Mouse (Mus musculus) CD8-positive naive resting alpha-beta T cell, adult 2 months (primary cell): Measurements from ENCODE around the gene Prr29.
"Not testable (repeated sequence)": the region's sequence is repeated elsewhere in the genome, so short reads cannot be mapped to it uniquely, and the experiment has no call there.

Experiments
- DNase-seq, 2 experiments: peaks; one replicate each; pipeline ENCODE4 v3.0.0; 2022; ENCODE audit warnings: low read depth in 2 of 2, low spot score in 2 of 2

The Prr29 gene

DNA sequence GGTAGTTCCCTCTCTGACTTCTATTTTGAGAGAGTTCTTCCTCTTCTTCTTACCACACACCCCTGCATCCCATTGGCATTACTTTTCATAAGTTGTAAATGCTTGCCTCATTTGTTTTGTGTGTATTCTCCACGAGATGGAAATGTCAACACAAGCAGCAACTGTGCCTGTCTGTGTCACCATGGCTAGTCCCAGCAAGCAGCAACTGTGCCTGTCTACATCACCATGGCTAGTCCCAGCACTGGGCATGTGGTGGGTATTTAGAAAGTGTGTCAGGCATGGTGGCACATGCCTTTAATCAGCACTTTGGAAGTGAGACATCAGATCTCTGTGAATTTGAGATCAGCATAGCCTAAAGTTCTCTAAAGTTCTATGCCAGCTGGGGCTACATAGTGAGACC lies 11.1 kb upstream of the Prr29 start:
- DNase-seq: no peak

DNA sequence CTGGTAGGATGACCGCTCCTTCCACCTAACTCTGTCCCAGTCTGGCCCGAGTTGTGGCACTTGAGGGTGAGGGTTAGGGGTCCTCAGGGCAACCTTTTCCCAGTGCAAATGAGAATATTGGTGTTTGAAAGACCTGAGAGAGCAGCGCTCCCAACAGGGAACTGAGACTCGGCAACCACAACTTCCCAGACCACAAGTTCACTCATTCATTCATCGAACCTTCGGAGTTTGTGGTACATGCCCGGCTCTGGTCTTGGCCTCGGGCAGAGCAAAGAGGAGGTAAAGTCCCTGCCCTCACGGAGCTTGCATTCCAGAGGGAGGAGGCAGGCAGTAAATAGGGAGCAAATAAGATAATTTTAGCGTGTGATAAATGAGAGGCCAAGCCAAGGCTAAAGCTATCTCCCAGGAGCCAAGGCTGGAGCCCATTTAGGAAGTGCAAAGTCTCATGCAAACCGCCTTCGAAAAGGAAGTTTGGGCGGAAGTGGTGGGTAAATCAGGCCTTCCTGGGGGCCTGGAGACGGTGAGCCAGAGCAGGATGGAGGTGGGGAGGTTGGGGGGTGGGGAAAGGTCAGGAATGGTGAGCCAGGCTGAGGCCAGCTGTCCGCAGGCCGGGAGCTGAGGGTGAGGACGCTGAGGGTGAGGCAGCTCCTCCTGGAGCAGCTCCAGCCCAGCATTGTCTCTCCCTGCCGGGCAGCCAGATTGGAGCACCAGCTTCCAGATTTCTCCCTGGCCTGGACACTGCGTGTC lies 9.7 kb upstream of the Prr29 start:
- DNase-seq: no peak

DNA sequence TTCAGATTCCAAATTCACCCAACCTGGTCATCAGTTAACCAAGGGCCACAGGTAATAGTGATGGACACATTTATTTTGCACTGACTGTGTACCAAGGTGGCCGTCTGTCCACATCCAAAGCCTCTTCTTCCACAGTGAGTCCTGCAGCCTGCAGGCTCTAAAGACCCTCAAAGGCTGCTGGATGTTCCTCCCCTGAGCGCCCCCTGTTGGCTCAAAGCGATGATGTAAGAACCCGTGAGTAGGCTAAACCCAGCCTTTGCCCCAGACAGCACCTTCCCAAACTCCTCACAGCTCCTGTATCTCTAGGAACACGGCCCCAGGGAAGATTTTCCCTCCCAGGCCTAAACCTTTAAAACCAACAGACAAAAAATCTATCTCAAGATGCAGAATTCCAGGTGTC lies 5.9 kb upstream of the Prr29 start:
- peak; percentile 15 to 23 for DNase-seq

DNA sequence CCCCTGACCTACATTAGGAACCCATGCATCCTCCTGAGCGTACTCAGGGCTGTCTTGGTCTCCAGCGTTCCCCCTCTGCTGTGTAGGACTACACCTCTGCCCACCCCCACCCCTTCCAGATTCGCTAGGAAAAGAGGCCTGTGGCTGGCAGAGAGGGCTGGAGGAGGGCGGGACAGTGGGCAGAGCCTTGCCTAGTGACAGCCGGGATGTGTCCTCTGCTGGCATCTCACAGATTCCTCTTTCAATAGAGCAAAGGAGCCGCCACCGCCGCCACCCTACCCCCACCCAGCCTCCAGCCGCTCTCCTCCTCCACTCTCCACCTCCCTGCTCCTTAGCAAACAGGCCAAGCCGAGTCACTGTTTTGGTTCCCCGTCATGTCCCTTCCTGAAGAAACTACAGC lies 560 bp upstream of the Prr29 start:
- no peak for DNase-seq

DNA sequence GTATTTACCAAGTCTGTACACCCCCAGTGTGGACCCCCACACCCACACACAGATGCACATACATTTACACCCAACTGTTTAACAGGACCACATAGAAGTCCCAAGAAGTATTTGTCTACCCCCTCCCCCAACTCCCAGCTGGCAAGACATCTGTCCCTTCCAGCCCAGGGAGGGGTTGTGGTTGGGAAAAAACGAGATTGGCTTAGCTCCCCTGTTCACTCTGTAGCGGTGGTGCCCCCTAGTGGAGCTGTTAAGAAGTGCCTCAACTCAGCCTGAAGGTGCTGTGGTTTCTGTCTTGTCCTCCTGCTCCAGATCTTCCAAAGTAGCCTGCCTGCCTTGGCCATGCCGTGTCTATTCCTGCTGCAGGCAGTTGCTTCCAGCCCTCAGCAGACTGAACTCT lies 1.0 kb downstream of the Prr29 start:
- peak; percentile 66 to 76 for DNase-seq

DNA sequence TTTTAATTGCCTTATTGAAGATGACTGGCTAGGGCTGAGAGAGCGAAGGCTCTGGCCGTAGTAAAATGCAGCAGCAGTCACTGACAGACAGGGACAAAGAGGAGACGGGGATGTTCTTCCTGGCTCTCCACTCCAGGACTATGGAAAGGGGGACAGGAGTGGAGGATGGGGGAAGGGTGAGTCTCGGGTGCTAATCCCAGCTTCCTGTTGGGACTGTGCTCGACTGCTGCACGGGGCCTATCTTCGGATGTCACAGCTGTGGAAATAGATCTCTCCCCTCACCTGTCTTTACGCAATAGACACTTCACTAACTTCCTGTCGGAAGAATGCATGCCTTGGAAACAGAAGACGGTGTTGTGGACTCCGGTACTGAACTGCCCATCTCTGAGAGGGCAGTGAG lies 8.7 kb downstream of the Prr29 start:
- no peak for DNase-seq

DNA sequence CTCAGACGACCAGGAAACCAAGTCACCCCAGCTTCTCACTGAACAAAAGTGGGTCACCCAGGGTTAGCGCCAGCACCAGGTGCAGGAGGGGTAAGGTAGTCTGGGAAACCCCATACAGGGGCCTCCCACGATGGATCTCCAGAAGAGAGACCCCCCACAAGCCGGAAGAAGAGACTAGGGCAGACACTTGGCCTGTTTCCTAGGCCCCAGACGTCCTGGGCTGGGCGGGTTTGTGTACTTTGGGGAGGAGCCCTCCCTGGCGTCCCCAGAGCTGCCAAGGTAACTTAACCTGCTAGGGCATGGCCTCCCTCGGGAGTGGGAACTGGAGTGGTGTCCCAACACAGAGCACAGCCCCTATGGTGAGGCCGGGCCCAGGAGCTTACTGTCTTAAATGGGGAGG lies 9.3 kb downstream of the Prr29 start:
- no peak for DNase-seq

DNA sequence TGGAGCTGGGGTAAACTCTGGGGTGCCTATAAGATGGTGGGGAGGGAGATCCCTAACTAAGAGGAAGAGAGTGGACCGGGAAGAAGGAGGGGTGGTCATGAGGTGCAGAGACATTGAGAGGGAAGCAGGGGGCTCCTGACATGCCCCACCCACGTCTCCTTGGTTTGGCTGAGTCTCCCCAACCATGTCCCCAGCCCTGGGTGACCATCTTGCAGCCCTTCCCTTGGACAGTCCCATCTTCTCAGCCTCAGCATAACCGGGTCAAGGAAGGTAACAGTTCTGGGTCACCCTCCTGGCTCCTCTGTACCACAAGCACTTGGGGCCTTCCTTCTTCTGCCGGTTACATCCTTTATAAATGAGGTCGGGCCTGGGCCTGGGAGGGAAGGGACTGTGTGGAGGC lies 9.7 kb downstream of the Prr29 start:
- no peak for DNase-seq

DNA sequence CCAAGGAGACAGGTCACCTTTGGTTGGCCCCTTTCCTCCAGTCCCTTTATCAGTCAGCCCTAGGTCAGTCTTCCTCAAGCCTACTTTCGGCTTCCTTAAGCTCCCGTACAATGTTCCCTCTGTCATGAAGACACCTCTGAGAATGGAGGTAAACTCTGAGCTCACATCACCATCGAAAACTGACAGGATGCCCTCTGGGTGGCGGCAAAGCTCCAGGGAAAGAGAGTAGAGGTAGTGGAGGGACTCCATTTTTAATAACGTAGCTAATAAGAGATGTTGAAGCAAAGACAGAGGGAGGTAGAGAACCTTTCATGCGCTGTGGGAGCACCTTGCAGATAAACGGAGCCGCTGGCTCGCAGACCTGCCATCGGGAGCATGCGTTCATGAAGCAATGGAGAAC lies 15.7 kb downstream of the Prr29 start:
- no peak for DNase-seq

DNA sequence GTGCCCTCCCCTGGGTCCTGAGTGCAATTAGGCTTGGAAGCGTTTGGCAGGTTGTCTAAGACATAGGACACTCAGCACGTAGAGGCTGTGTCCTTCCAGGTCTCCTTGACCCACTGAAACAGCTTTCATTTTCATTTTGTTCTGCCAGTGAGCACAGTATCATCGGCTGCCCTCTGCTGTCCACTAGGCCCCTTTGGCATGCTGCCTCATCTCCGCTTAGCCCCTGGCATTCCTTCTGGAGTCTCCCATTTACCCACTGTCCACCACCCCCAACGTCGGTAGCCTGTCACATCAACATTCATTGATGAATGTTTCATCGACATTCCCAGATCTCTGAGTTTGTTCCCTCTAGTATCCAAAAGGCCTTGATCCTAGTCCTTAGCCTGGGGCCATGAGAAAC lies 16.6 kb downstream of the Prr29 start:
- DNase-seq: no peak

DNA sequence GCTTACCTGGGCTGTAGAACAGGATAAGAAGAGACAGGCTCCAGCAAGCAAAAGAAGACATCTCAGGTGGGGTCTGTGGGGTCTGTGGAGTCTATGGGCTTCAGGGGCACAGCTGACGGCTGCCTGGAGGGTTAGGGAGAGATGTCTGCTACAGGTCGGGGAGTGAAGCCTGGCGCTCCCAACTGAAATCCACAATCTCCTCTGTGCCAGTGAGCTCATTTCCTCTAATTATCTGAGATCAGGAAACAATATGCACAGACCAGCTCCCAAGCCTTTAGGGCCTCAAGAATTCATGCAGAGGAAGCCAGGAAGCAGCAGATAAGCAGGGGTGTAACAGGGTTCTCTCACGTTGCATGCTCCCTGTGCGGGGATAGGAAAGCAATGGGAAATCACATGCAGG lies 17.2 kb downstream of the Prr29 start:
- no peak for DNase-seq

DNA sequence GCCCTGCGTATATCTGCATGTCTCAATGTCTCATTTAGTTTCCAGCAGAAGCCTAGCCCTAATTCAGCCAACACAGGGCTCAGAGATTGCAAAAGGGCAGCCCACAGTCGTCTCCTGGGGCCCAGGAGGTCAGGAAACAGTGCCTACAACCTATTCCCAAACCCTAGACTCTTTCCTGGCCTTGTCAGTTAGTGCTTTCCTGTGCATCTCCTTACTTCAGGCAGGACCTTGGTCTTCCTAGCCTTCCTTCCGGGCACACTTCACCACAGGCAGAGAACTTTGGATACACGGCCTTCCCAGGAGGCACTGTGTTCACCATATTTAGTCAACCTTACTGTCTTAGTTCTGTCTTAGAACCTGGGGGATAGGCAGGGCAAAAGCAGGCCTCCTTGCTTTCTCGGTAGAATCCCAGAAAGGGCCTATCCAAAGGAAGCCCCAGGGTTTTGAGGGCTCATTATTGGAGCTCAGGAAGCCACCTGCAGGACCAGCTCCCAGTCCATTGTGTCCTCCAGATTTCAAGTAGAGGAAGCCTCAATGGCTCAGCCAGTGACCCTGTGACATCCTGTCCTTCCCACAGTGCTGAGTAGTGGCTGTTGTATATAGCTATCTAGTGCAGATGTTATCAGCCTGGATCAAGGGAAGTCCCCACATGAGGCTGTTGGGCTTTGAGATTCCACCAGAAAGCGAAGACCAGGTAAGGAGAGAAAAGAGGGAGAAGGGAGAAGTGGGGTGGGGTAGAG lies 17.9 kb downstream of the Prr29 start:
- no peak for DNase-seq

DNA sequence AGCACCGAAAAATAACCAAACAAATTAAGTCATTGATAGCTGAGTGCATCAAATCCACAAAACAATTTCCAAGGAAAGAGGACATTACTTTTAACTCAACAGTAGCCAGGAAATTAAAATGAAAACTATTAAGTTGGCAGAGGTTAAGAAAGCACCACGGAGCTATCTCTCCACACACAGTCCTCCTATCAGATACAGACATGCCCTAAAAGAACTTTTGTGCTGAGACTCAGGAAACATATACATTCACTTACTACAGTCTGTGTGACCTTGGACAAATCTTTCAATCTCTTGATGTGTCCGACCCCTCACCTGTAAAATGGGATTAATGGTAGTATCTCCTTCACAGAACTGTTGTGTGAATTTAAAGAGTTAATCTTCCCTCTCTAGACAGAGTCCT lies 21.1 kb downstream of the Prr29 start:
- no peak for DNase-seq

DNA sequence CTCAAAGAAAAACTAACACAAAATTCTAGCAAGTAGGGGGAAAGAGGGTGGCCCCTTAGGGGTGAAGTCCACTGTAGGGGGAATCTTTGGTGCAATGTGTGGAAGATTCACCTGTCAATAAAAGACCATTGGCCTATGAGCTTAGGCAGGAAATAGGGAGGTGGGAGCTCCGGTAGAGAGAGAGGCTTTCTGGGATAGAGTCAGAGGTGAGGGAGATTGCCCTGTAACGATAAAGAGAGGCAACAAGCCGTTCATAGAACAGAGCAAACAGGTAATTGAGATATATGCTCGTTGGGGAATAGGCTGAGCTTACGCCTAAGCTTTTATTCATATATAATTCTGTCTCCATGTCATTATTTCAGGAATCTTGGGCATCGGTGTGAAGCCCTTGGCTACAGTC lies 21.7 kb downstream of the Prr29 start:
- peak; percentile 8 to 25 for DNase-seq

DNA sequence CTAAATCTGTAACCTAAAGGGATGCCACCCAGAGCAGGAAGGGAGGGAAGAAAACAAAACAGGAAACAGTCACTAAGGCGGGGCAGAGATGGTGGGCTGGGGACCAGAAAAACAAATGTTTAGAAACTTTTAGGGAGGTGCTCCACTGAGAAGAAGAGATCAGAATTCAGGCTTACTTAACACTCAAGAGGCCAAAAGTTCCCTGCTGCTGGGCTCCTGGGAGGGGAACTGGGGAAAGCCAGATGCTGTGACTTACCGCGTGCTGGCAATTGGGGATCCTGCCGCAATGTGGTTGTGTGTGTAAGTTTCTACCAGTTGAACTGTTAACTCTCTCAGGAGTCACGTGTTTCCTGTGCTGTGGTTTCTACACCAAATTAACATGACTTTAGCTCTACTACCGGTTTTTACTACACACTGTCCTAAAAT lies 22.5 kb downstream of the Prr29 start, which contains the start of gene Icam2:
Gene Icam2 (minus strand): TSS at position 285 of the 426 bp plus-strand sequence.
- peak; percentile 71 to 85 for DNase-seq

DNA sequence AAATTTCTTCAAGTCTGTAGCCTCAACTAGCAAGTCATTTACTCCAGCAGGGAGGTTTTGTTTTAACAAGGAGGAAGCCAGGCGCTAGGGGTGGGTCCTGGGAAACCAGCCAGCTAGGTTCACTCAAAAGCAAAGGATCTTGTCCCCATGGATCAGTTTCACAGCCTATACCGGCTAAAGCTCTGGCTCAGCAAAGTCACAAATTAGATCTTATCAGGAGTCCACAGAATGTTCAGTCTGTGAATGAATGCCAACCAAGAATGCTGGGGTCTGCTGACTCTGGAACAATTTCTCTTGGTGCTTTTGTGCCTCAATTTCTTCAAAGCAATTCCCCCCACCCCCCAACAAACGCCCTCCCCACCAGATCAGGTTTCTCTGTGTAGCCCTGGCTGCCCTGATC lies 24.3 kb downstream of the Prr29 start:
- DNase-seq: no peak

DNA sequence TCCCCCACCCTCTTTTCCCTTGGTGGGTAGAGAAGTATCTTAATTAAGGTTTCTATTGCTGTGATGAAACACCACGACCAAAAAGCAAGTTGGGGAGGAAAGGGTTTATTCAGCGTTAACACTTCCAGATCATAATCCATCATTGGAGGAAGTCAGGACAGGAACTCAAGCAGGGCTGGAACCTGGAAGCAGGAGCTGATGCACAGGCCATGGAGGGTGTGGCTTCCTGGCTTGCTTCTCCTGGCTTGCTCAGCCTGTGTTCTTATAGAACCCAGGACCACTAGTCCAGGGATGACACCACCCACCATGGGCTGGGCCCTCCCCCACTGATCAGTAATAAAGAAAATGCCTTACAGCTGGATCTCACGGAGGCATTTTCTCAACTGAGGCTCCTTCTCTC lies 25.5 kb downstream of the Prr29 start:
- no peak for DNase-seq

DNA sequence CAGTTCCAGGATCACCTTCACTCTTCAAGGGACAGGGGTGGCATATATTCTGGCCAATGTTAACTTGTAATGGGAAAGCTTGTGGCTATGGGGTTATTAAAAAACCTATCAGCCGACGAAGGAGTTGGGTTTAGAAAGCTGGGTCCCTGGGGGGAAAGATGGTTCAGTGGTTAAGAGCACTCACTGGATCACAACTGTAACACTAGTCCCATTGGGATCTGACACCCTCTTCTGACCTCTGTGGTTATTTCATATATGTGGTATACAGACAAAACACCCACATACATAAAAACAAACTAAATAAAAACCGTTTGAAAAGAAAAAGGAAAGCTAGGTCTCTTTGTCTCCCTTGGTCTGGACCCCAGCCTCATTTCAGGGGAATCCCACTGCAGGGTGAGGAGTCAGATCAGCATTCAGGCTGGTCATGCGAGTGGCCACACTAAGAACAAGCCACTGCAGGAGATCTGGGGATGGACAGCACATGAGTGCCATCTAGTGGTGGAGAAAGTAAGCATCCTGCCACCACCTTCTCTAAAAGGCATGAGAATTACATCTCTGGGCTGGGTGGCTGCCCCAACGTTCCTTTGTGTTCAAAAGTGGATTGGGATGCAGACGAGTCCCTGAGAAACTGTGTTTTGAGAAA lies 26.4 kb downstream of the Prr29 start:
- peak; percentile 52 to 73 for DNase-seq

DNA sequence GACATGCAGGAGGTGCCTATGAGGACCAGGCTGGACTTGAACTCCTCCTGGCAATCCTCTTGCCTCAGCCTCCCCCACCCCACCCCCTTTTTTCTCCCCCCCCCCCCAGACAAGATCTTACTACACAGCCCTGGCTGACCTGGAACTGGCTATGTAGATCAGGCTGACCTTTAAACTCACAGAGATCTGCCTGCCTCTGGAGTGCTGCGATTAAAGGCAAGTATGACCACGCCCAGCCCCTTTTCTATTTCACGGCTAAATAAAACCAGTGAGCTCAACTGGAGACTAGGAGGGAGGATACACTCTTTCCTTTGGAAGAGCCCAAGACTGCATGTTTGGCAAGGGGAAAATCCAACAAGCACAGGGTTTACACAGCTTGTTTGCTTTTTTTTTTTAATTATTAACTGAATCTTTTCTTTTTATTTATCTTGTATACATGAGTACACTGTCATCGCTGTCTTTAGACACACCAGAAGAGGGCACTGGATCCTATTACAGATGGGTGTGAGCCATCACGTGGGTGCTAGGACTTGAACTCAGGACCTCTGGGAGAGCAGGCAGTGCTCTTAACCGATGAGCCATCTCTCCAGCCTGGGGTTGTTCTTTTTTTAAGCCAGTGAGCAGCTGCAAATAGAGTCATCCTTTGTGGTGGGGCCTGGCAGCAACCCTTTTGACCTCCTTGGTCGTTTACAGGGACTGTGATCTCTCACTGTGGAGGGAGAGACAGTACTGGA lies 27.5 kb downstream of the Prr29 start:
- no peak for DNase-seq

DNA sequence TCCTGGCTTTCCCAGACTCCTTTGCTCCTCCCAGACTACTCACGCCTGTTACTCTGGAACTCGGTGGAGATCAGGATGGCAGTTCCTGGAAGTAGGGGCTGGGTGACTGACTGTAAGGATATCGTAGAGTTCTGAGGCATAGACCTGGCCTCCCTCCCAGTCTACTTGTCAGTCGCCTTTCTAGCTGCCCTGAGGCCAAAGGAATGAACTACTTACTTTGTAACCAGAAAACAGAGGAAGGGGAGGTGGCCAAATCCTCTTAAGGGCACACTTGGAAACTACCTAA lies 28.0 kb downstream of the Prr29 start:
- DNase-seq: no peak

DNA sequence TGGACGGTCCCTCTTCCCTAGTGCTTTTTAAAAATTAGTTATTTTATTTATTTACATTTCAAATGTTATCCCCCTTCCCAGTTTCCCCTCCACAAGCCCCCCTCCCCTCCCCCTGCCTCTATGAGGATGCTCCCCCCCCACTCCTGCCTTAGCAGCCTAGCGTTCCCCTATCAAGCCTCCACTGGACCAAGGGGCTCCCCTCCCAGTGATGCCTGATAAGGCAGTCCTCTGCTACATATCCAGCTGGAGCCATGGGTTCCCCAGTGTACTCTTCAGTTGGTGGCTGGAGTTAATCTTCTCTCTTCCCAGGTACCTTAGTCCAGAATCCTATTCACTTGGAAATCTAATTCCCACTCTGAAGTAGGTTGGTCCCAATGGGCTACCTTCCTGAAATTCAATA lies 28.8 kb downstream of the Prr29 start:
- DNase-seq: not testable (repeated sequence)

DNA sequence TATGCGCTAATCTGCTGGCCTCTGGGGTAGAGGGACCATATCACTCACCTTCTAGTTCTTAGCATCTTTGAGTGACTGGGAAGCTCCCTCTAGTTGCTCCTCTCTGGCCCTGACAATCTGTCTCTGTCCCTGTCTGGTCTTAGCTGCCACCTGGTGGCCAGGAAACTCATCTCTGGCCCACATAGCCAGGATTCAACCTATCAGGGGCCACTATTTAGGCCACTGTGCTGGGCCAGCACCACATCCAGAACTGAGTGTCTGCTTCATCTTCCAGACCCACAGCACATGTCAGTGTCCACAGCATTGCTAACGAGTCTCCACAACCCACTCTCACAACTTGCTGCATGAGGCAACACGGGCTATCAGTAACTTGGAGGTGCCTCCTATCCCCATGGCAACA lies 32.4 kb downstream of the Prr29 start:
- DNase-seq: no peak
